Mouse (Mus musculus): ENCODE measurements around the gene Psmb11.

Psmb11 gene

GRCm38 (mm10) chr14:54621133-54621532 lies at the start of gene Psmb11:
Psmb11 (plus strand) TSS chr14:54621433.
- no peak for DNase-seq

GRCm38 (mm10) chr14:54572122-54572521 lies 49.1 kb upstream of the Psmb11 start:
- no peak for DNase-seq

GRCm38 (mm10) chr14:54572790-54573736 lies 48.2 kb upstream of the Psmb11 start:
- peak; percentile 80 to 94 for DNase-seq

GRCm38 (mm10) chr14:54574253-54574652 lies 47.0 kb upstream of the Psmb11 start:
- DNase-seq = peak in 1 of 2 experiments; percentile 49

- DNase-seq = no peak
Observed at GRCm38 (mm10) chr14:54575031-54575430, 46.2 kb upstream of the Psmb11 start.

GRCm38 (mm10) chr14:54575631-54576030 lies 45.6 kb upstream of the Psmb11 start:
- peak; percentile 91 to 93 for DNase-seq

GRCm38 (mm10) chr14:54576241-54577088 lies 44.8 kb upstream of the Psmb11 start:
- DNase-seq = peak; percentile 46 to 79

- DNase-seq = peak; percentile 92 to 96
Observed at GRCm38 (mm10) chr14:54577089-54577982, 43.9 kb upstream of the Psmb11 start, which contains the start of gene Ajuba. Ajuba (minus strand) TSS chr14:54577558.

GRCm38 (mm10) chr14:54578063-54578462 lies 43.2 kb upstream of the Psmb11 start:
- peak; percentile 50 to 53 for DNase-seq

- DNase-seq = no peak
Observed at GRCm38 (mm10) chr14:54579638-54580037, 41.6 kb upstream of the Psmb11 start.

- peak in 1 of 2 experiments; percentile 46 for DNase-seq
Observed at GRCm38 (mm10) chr14:54582536-54582935, 38.7 kb upstream of the Psmb11 start.

- peak; percentile 68 to 82 for DNase-seq
Observed at GRCm38 (mm10) chr14:54583681-54584338, 37.4 kb upstream of the Psmb11 start.

- peak in 1 of 2 experiments; percentile 30 for DNase-seq
Observed at GRCm38 (mm10) chr14:54591056-54591455, 30.2 kb upstream of the Psmb11 start.

GRCm38 (mm10) chr14:54592319-54592934 lies 28.8 kb upstream of the Psmb11 start:
- DNase-seq = peak; percentile 39 to 71

GRCm38 (mm10) chr14:54594055-54594454 lies 27.2 kb upstream of the Psmb11 start:
- no peak for DNase-seq

- no peak for DNase-seq
Observed at GRCm38 (mm10) chr14:54594631-54595414, 26.4 kb upstream of the Psmb11 start.

- no peak for DNase-seq
Observed at GRCm38 (mm10) chr14:54597084-54597483, 24.1 kb upstream of the Psmb11 start.

GRCm38 (mm10) chr14:54601601-54602000 lies 19.6 kb upstream of the Psmb11 start:
- DNase-seq = no peak

- DNase-seq = no peak
Observed at GRCm38 (mm10) chr14:54602613-54603012, 18.6 kb upstream of the Psmb11 start.

- peak; percentile 97 to 100 for DNase-seq
Observed at GRCm38 (mm10) chr14:54603038-54603654, 18.1 kb upstream of the Psmb11 start.
